ENCODE assay signal across 11 mouse cellular contexts in the genomic region with DNA sequence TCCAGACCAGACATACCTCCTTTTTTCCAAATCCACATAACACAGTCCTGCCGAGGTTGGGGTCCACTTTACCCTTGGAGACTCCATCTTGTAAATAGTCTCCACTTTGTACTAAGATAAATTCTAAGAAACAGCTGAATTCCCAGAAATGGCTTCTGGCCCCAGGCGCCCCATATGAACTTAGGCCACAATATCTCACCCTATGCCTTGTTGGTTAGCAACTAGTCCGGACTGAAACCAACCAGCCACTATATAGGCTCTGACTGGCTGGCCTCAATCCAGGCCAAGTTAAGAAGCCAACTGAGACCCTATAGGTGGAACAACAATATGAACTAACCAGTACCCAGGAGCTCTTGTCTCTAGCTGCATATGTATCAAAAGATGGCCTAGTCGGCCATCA. TPM values are rescaled to one million over a fixed set of nuclear protein-coding genes. Genes with fewer than 3 reads are reported as not detected.
DNase-seq lines count a peak whose midpoint lies in the region; ATAC-seq and TF ChIP-seq lines count a peak whose summit lies in the region.
"Had no signal": no experiment of that assay in that cellular context is flagged by ENCODE, and none has a peak within 500 bp of the region (broad histone marks: within the 10 kb centered on the region; RNA-seq: fewer than 3 reads in every experiment).

No protein-coding gene starts in this region.

- H3K4me3 ChIP-seq in layer of hippocampus, adult 2 months: peak overlapping the region; percentile 24; the same call in 1 of the 2 replicates
- peak overlapping the region in 1 of 2 experiments; percentile 84; a peak in 2 of 4 replicates for H3K4me3 ChIP-seq in liver, embryonic 14.5 days (ENCODE audit: insufficient read depth in 1 of 2, low read depth in 2 of 2, low read length in 2 of 2)

- 30% methylated on average over 4 of the region's 4 CpGs for WGBS in liver, embryonic 14.5 days (ENCODE audit: insufficient replicate concordance)

- H3K4me1 ChIP-seq in liver, embryonic 14.5 days (replicated peaks; ENCODE audit: control insufficient read depth in 2 of 2, insufficient read depth in 2 of 2, low read length in 1 of 2): peaks cover 13 to 18% of the 10 kb centered on the region in 2 experiments

- no peaks in the 10 kb centered on the region for H3K27me3 ChIP-seq in liver, embryonic 14.5 days (ENCODE audit: control insufficient read depth, insufficient read depth, low read length)

- TF ChIP-seq EP300 in liver, embryonic 14.5 days (IDR thresholded peaks at IDR 0.05; ENCODE audit: low read depth): no peak

- TF ChIP-seq CTCF in layer of hippocampus, adult 2 months (conservative IDR thresholded peaks at IDR 0.05): no peak
- no peak for TF ChIP-seq CTCF in liver, embryonic 14.5 days (IDR thresholded peaks at IDR 0.05; ENCODE audit: low read depth)

- no peak overlapping the region for H3K9ac ChIP-seq in liver, embryonic 14.5 days (replicated peaks)

- peaks cover 12% of the 10 kb centered on the region for H3K36me3 ChIP-seq in liver, embryonic 14.5 days (replicated peaks; ENCODE audit: control insufficient read depth, insufficient read depth, low read depth)

- no peak overlapping the region for H3K27ac ChIP-seq in layer of hippocampus, adult 2 months
- no peak overlapping the region for H3K27ac ChIP-seq in liver, embryonic 14.5 days

- ATAC-seq in liver, embryonic 14.5 days (ENCODE audit: insufficient read depth): no peak
- ATAC-seq: CD4-positive, CD25-positive, alpha-beta regulatory T cell, adult 4 months had no signal

- H3K9me3 ChIP-seq in liver, embryonic 14.5 days (ENCODE audit: control insufficient read depth, low read length): no peaks in the 10 kb centered on the region

- peak; percentile 20 to 30 for DNase-seq in cerebellum, postnatal 10 days
- DNase-seq in cerebellum, postnatal 4 days (ENCODE audit: low spot score in 2 of 2): no peak
- DNase-seq in layer of hippocampus, adult 2 months (ENCODE audit: low spot score in 2 of 2): no peak
- DNase-seq in layer of hippocampus, adult 9-10 months (ENCODE audit: low spot score): no peak
- peak; percentile 54 for DNase-seq in c-Kit-positive CD71-positive TER-119-positive erythroid progenitor cells, embryonic 14.5 days (ENCODE audit: low spot score)
- peak in 1 of 3 experiments; percentile 24 for DNase-seq in liver, embryonic 14.5 days (ENCODE audit: low read depth in 3 of 3, low spot score in 3 of 3)
- DNase-seq in frontal cortex, postnatal 36 days (ENCODE audit: low spot score in 2 of 2): no peak
- no peak for DNase-seq in retina, postnatal 1 day
- DNase-seq: adrenal gland, postnatal 10 days; lung, postnatal 10 days had no signal

- peak overlapping the region; percentile 83 for H3K4me2 ChIP-seq in liver, embryonic 14.5 days (ENCODE audit: low read depth)

RNA-seq across cellular contexts. Expression of a gene that starts 1.1 kb away (rescaled TPM):
- 10 to 100 TPM; 35.0 to 35.2 TPM for total RNA-seq in layer of hippocampus, adult 2 months (2021)
- 19.0 and 22.9 TPM in 2 replicates for polyA plus RNA-seq in liver, embryonic 14.5 days (2012; rRNA removed)
- 58.1 and 61.0 TPM in 2 replicates for polyA plus RNA-seq in liver, embryonic 14.5 days (2014; fragmentation: Nextera tagmentation; extraction: Ambion mirVana)

RNA-seq across cellular contexts. Expression of a gene that starts 3.6 kb away (rescaled TPM):
- 10 to 100 TPM; 23.8 to 29.6 TPM for total RNA-seq in layer of hippocampus, adult 2 months (2021)
- 30.0 and 76.3 TPM in 2 replicates for polyA plus RNA-seq in liver, embryonic 14.5 days (2012; rRNA removed)
- 94.5 and 103 TPM in 2 replicates for polyA plus RNA-seq in liver, embryonic 14.5 days (2014; fragmentation: Nextera tagmentation; extraction: Ambion mirVana)

RNA-seq across cellular contexts. Expression of a gene that starts 44.4 kb away (rescaled TPM):
- 10 to 100 TPM; 46.6 to 52.8 TPM for total RNA-seq in layer of hippocampus, adult 2 months (2021)
- 6.6 and 7.4 TPM in 2 replicates for polyA plus RNA-seq in liver, embryonic 14.5 days (2012; rRNA removed)
- 6.8 and 8.2 TPM in 2 replicates for polyA plus RNA-seq in liver, embryonic 14.5 days (2014; fragmentation: Nextera tagmentation; extraction: Ambion mirVana)

RNA-seq across cellular contexts. Expression of a gene that starts 44.4 kb away (rescaled TPM):
- total RNA-seq in layer of hippocampus, adult 2 months (2021): 10 to 100 TPM; 31.7 to 37.2 TPM
- polyA plus RNA-seq in liver, embryonic 14.5 days (2012; rRNA removed): 12.4 and 15.6 TPM in 2 replicates
- polyA plus RNA-seq in liver, embryonic 14.5 days (2014; fragmentation: Nextera tagmentation; extraction: Ambion mirVana): 25.8 and 28.9 TPM in 2 replicates

RNA-seq across cellular contexts. Expression of a gene that starts 59.7 kb away (rescaled TPM):
- total RNA-seq in layer of hippocampus, adult 2 months (2021): 1 to 10 TPM in 1 of 2 experiments, under 1 TPM in 1; 0.51 to 1.4 TPM
- 0.01 and 0.03 TPM in 2 replicates for polyA plus RNA-seq in liver, embryonic 14.5 days (2012; rRNA removed)
- polyA plus RNA-seq in liver, embryonic 14.5 days (2014; fragmentation: Nextera tagmentation; extraction: Ambion mirVana): 0.08 and 0.28 TPM in 2 replicates
- polyA plus RNA-seq: CD4-positive, CD25-positive, alpha-beta regulatory T cell, adult 4 months had no signal

Comparison
In these comparisons a context has a peak if more than half of its experiments do, and no peak if none do; other contexts are left out.
1. DNase-seq: peak in cerebellum, postnatal 10 days (2 of 2) and c-Kit-positive CD71-positive TER-119-positive erythroid progenitor cells, embryonic 14.5 days (single experiment); none in cerebellum, postnatal 4 days (0 of 2), layer of hippocampus, adult 2 months (0 of 2), layer of hippocampus, adult 9-10 months (single experiment), frontal cortex, postnatal 36 days (0 of 2) and retina, postnatal 1 day (single experiment).